Mouse (Mus musculus) kidney, postnatal 36 days (tissue): ENCODE measurements around the gene Tmem121b.
A peak's percentile ranks its signal among the peaks of the same experiment; 100 is the strongest.

Experiments
- DNase-seq, 2 experiments: peaks; one replicate each; pipeline ENCODE4 v3.0.0; 2021 to 2022; ENCODE audit warnings: mixed read lengths in 2 of 2

Gene Tmem121b

DNA sequence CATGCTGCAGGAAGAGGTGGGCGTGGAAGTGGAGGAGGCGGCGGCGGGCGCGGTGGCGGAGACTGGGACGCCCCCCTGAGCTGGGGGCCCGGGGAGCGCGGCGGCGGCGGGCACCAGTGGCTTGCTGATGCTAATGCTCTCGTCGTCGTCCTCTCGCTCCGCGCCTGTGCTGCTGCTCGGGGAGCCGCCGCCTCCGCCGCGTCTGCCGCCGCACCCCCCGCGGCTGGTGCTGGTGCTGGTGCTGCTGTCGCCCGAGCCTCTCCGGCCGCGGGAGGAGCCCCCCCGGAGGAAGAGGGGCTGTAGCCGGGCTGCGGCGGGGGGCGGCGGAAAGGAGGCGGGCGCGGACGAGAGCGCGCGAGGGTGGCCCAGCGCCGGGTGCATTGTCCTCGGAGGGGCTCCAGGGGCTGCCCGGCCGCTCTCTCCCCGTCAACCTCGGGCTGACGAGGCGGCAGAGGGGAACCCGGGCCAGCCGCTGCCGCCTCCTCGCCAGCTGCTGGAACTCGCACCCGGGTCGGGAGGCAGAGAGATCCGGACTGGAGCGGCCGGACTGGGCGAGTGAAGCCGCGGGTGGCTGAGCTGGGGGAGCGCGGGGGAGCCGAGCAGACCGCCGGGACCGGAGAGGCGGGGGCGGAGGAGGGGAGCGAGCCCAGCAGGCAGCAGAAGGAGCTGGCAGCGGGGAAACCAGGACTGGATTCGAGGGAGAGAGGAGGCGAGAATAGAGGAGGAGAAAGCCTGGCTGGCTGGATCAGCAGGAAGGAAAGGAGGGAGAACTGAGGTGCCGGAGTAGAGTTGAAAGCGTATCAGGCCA lies at the start of gene Tmem121b:
Gene Tmem121b (minus strand): TSS at position 434 of the 808 bp plus-strand sequence.
- peak in 1 of 2 experiments; percentile 59 for DNase-seq

DNA sequence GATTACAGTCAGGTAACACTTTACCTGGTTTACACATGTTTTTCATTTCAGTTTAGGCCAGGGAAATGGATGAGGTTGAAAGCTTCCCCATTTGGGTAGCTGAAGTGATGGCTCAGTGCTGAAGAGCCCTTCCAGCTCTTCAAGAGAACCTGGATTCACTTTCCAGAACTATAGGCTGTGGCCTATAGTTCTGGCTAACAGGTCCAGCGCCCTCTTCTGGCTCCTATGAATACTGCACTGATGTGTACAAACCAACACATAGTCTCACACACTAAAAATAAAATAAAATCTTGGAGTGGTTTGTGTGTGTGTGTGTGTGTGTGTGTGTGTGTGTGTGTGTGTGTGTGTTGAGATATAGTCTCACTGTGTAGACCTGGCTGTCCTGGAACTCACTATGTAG lies 48.5 kb upstream of the Tmem121b start:
- no peak for DNase-seq

DNA sequence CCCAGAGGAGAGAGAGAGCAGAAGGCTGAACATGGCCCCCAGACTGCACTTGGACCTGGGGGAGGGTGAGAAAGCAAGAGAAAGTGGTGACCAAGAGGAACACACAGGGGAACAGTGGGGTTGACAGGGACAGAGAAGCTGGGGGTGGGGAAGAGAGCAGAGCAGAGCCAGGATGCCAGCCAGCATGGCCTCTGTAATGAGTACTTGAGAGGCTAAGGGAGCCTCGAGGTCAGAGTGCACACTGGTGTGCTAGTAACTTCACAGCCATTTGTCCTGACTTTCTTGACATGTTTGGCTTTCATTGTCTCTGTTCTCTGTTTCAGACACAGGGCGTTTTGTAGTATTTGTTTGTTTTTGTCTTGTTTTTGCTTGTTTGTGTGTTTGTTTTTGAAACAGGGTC lies 47.8 kb upstream of the Tmem121b start:
- peak in 1 of 2 experiments; percentile 37 for DNase-seq

DNA sequence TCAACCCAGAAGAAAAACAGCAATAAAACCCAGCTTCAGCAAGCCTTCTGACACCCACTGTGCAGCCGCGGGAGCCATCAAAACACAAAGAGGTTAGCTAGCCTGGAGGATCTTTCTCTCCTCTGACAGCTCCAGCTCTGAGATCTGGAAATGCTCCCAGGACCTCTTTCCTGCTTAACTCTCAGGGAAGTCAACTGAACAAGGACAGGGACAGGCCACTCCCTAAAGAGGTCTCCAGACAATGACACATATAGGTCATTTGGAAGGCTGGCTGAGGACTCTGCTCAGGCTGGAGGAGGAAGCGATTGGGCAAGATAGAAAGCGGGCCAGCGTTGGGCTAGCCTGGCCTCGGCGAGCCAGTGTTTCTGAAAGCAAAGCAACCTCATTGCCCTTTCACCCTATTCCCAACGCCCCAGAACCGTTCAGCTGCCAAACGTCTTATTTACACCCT lies 46.2 kb upstream of the Tmem121b start:
- peak; percentile 58 to 63 for DNase-seq

DNA sequence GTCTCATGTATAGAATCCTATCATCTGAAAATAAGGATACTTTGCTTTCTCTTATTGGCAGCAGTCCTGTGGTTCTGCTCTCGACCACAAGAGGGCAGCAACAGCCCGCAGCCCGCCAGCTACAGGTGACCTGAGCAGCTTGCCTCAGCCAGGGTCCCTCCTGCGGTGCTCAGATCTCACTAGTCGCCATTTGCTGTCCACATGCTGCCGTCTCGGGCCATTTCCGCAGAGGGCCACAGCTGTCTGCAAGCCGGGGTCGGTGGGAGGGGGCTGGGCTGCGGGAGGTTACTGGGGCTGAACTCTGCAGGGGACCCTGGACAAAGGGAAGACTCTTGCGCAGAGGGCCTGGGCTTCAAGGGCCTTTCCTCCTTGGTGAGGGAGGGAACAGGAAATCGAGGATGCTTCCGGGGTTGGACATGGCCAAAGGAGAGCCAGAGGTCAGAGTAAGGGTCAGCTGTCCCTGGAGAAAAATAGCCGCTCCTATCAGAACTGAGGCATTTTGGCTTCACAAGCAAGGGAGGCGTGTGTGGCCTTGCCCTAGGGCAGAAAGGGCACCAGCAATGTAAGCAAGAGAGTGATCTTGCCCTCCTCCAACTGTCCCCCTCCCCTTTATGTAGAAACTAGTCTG lies 45.6 kb upstream of the Tmem121b start:
- peak; percentile 80 to 81 for DNase-seq

DNA sequence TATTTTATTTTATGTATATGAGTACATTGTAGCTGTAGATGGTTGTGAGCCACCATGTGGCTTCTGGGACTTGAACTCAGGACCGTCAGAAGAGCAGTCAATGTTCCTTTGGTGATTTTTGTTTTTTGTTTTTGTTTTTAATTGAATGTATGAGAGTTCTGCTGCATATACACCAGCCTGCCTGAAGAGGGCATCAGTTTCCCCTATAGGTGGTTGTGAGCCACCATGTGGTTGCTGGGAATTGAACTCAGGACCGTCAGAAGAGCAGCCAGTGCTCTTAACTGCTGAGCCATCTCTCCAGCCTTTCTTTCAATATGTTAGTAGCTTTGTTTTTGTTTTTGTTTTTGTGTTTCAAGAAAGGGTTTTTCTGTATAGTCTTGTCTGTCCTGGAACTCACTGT lies 42.7 kb upstream of the Tmem121b start:
- DNase-seq: no peak

DNA sequence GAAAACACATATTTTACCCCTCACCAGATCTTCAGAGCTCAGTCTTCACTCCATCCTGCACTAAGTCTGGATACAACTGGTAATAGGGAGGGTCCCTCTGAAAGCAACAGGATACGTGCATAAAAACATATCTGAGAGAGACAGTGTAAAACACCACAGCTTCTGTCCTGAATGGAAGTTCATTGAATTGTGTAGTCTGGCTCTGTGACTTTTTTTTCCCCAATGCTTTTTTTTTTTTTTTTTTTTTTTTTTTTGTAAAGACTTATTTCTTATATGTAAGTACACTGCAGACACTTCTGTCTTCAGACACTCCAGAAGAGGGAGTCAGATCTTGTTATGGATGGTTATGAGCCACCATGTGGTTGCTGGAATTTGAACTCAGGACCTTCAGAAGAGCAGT lies 39.0 kb upstream of the Tmem121b start:
- no peak for DNase-seq

DNA sequence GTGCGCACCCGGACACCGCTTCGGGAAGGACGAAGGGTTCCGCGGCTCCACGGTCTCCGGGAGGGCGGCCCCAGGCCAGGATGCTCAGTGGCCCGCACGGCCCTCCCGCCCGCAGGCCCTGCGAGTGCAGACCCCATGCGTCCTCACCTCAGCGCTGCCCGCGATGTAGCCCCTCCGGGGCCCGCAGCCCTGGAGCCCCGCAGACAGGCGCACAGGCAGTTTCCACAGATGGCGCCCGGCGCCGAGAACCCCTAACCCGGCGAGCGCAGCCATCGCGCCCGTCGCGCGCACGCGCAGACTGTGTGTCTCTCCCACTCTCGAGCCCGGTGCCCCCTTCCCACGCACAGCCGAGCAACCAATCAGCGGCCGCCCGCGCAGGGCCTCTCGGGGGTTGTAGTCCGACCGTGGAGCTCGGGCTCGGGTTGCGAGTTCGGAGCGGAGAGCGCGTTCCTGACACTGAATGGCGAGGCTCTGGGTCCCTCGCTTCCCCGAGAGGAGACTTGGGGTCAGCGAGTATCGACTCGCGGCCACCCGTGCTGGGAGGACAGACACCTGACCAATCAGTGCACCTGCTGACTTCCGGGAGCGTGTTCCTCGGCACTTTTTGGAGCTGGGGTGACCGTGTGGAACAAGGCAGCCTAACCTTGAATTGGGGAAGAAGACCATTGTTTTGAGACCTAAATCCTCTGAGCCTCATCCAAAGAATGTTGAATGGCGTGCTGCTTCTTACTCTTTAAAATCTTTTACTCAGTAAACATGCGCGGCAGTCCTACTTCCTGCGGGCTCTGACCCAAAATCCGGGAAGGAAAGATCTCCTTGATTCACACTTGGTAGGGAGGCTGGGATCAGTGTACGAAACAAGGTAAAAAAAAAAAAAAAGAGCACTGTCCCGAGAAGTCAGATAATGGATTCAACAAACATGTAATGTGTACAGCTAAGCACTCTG lies 37.7 kb upstream of the Tmem121b start, which contains the start of gene Hdhd5:
Gene Hdhd5 (minus strand): TSS at position 300 of the 946 bp plus-strand sequence.
- DNase-seq: peak; percentile 92 to 97

DNA sequence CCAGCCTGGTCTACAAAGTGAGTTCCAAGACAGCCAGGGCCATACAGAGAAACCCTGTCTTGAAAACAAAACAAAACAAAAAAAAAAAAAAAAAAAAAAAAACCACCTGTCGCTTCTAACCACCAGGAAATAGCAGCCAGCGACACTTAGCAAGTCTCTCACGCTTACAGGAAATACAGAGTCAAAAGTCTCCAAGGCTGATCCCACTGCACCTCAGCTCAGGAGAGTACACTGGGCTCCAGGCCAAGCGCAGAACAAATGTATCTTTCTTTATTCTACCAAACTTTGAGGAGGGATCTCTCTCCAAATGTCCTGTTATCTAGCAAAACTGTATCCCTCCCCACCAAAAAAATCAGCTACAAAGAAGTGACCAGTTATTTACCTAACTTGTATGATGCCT lies 35.5 kb upstream of the Tmem121b start:
- no peak for DNase-seq

DNA sequence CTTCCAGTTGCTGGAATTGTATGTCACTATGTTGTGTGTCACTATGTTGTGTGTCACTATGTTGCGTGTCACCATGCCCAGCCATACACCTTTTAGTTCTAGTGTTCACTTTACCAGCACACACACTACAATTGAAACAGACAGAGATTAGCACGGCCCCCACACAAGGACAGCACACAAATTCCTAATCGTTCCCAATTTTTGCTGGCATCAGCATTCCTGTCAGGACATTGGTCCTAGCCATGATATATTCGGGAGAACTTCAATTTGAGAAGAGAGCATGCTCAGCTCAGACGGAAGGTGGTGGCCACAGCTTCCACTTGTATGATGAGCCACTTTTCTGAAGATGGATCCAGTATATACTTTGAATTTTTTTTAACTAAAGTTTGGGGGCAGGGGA lies 31.2 kb upstream of the Tmem121b start:
- DNase-seq: no peak

DNA sequence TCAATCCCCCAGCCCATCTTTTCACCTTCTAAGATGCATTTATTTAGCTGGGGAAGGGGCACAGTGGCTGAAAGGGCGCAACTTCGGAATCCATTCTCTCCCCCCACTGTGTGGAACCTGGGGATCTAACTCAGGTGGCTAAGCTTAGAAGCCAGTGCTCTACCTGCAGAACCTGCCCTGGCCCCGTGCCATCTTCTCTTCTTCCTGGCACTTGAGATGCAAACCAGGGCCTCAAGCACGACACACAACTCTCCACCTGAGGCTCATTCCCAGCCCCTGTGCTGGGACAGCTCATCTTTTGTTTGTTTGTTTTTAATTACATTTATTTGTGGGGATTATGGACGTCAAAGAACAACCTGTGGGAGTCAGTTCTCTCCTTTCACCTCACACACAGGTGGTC lies 26.0 kb upstream of the Tmem121b start:
- peak in 1 of 2 experiments; percentile 13 for DNase-seq

DNA sequence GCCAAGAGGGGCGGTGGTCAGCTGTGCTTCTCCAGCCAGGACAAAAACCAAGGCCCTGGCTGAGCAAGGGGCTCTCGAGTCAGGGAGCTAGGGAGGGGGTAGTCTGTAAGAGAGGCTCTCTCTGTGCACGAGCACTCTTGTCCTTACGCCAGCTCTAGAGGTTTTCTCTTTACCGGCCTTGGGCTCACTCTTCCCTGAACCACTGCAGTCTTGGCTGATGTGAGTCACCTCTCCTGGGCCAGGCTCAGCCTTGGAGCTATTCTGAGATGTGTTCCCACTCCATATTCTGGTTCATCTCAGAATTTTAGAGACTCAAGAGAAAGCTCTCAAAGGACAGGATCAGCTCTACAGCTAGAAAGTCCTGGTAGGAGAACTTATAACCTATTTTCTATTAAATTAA lies 23.7 kb upstream of the Tmem121b start:
- no peak for DNase-seq

DNA sequence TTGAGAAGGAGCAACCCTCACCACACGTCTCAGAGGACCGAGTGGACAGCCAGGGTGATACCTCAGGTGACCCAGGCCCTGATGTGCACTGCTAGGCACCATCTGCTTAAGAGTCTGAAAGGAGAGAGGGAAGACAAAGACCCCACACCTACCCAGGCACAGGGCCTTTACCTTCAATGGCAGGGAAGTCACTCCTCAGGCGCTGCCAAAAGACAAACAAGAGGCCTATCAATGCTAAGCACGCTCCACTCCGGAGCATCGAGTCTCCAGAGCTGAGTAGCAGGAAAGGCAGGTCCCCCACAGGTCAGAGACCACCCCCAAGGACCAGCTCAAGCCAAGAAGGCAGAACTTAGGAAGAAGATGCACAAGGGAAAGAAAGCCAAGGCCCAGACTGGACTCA lies 23.3 kb upstream of the Tmem121b start:
- no peak for DNase-seq

DNA sequence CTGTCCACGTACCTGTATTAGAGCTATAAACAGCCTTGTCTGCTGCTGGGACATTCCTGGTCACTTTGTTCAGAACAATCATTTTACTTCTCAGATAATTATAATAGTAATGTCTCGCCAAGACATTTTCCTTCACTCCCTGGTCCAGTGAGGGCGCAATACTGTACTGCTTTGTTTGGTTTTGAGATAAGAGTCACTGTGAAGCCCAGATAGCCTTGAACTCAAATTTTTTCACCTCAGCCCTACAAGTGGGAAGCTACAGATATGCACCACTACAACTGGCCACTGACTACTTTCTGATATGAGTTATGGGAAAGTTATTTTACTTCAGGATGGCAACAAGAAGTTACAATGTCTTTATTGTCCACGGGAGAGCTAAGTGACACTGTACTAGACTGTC lies 22.8 kb upstream of the Tmem121b start:
- DNase-seq: no peak

DNA sequence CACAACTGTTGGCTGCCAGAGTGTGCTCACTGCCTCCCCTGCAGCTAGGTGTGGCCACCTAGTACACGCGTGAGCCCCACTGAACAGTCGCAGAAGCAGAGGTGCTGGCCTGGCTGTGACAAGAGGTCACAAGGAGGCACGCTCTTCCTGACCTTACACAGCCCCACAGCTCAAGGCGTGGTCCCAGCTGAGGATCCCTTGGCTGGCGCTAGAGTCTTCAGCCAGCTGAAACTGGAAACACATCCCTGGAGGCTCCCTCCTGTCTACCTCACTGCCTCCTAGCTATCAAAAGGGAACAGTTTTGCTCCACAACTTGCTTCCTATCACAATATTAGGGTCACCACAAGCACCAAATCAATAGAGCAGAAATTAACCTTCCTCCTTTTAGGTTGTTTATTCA lies 17.6 kb upstream of the Tmem121b start:
- DNase-seq: no peak

DNA sequence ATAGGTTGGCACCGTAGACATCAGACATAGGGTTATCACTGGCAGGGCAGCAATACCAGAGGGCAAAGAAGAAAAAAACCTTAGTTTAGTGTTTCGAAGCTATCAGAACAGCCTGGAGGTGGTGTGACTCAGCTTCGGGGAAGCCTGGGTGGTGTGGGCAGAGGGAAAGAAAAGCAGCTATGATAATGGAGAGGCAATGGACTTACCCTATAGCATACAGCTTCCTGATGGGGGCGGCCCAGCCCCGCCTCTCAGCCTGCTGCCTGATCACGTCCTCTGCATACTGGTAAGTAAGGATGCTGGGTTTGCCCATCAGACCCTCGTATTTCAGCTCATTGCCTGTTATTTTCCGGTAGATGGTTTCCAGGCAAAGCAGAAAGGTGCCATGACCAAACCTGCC lies 16.8 kb upstream of the Tmem121b start:
- DNase-seq: no peak

DNA sequence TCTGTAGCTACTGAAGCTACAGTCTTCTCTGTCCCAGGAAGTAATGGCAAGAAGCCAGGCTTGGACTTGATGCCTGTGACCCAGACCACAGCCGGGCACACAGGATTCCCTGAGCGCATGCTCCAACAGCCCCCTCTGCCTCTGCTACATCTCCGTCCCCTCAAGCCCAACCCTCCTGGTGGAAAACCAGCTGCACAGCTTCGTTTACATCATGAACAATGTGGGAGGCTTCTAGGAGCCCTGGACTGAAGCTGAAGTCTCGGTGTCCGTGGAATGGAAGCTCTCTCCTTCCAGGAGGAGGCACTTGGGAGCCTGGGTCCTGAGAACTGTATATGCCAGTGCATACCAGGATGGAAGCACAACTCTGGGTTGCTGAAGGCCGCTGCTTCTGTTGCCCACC lies 16.4 kb upstream of the Tmem121b start:
- no peak for DNase-seq

DNA sequence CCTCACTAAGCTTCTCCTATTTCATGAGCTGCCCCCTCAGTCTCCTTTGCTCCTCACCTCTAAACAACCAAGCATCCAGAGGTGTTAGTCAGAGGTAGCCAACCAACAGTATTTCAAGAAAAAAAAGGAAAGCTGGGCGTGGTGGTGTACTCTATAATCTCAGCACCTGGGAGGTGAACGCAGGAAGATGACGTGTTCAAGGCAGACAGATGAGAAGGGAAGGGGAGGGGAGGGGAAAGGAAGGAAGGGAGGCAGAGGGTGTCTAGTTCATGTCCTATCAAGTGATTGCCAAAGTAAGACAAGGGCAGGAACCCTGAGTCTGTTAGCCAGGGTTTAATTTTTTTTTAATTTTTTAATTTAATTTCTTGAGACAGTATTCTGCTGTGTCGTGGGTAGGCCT lies 15.0 kb upstream of the Tmem121b start:
- no peak for DNase-seq

DNA sequence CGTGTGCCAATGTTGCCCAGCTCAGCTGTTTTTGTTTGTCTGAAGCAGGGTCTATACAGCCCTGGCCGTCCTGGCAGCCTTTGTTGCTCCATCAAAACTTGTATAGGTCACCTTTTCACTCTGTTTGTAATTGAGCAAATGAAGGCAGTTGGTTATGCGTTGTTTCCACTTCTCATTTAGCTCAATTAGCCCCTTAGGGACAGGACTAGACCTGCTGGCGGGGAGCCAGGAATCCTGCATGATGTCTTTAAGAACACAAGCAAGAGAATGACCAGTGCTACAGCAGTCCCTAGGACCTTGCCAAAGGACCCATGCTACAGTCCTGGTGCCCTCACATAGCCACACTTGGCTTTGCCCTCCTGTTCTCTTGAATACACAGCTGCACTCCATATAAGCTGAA lies 11.9 kb upstream of the Tmem121b start:
- peak; percentile 33 to 53 for DNase-seq

DNA sequence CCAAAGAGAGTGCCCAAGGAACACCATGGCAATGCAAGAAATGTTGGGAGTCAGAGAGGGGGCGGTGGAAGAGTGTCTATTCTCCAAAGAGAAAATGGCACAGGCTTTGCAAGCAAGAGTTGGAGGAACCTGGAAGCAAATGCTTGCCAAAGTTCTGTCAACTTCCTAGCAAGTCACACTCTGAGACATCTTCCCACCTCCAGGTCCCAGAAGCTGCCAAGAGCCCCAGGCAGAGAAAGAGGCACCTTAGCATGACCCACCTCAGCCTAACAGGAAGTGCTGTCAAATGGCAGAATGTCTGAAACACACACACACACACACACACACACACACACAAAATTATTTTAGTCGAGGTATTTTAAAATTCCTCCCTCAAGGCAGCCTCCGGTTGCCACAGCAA lies 10.4 kb upstream of the Tmem121b start:
- DNase-seq: no peak

DNA sequence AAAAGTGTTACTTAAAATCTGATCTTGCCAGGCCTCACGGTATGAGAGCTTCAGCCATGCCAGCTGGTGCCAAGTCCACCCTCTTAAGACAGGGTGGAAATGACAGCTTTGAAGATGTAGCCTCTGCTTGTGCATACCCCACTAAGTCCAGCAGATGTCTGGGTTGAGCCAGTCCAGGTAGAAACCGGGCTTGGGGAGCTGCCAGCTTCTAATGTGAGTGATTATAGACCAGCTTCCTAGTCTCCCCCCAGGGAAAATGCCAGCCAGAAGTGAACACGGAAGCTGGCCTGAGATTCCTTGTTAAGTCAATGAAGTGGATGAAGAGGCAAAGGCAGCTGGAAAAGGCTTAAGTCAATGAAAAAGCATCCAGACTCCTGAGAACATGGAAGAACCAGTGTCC lies 2.9 kb upstream of the Tmem121b start:
- peak in 1 of 2 experiments; percentile 21 for DNase-seq

DNA sequence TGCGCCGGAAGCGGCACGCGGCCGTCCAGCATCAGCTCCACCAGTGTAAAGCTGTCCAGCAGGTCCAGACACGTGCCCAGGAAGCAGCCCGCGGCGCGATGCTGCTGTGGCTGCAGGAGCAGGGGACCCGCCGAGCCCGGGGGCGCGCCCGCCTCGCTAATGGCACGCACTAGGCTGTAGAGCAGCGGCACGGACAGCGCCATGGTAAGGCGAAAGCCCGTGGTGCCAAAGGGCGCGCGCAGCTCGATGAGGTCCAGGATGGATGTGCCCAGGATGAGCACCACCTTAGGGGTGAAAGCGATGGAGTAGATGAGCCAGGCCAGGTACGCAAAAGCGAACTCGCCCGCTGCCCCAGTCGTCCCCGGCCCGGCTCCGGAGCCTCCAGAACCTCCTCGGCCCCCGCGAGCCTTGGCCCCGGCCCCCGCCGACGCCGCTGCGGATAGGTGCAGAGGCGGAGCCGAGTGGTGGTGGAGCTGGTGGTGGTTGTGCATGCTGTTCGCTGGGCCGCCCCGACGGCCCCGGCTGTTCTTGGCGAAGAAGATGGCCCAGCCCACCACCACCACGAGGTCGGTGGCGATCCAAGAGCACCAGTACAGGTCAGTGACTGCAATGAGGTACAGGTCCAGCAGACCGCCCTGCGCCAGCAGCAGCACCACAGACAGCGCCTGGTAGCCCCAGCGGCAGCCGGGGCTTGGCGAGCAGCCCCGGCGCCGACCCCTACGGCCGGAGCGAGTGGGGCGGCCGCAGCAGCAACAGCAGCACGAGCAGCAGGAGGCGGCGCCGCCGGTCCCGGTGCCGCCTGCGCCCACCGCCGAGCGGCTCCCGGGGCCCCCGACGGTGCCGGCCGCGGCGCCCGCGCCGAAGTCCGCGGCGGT lies 871 bp downstream of the Tmem121b start:
- peak in 1 of 2 experiments; percentile 58 for DNase-seq
